Mouse (Mus musculus) liver, adult 2 months (tissue): Measurements from ENCODE around the gene Selenot.

ENCODE experiments used
- CTCF ChIP-seq: fragments of 200-500 bp; IDR thresholded peaks from 2 replicates; pipeline ENCODE4 v1.5.1; 2011; ENCODE audit warnings: low read depth, low read length, control low read depth
- POLR2A ChIP-seq: fragments of 200-500 bp; IDR thresholded peaks from 2 replicates; pipeline ENCODE4 v1.6.1; 2011; ENCODE audit warnings: low read length, control low read depth; ENCODE audit not compliant: insufficient read depth; ENCODE audit errors: extremely low read depth

DNA sequence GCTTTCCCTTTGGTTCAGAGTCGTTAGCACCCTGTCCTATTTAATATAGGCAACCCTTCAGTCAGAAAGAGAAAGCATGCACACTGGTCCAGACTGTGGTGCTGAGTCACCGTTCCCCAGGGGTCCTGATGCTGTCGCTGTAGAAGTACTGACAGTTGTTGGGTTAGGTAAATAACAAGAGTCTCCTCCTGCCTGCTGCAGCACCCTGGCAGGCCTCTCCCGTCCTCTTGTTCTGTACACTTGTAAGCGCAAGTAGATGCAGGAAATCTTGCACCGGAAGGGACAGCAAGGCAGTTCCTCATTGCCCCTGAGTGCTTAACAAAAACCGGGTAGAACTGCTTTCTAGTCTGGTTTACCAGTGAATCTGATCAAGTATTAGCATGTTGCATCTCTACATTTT lies 19.8 kb upstream of the Selenot start:
- TF ChIP-seq CTCF (no peak), POLR2A (no peak)
